Mouse (Mus musculus) activated CD4-positive, CD25-positive, alpha-beta regulatory T cell (primary cell): ENCODE results near the gene Dtx3l. TPM values are rescaled to one million over a fixed set of nuclear protein-coding genes. Genes with fewer than 3 reads are reported as not detected.

Experiments used
- polyA plus RNA-seq, 2 experiments: library from polyadenylated mRNA; unstranded; fragments of 100-300 nt; shearing (Covaris generic); gene quantifications; one replicate each; pipeline ENCODE4 v1.2.1; 2017

The Dtx3l gene
- 100 to 1,000 TPM in 1 of 2 experiments, 10 to 100 TPM in 1; 70.1 to 103 TPM for polyA plus RNA-seq

DNA sequence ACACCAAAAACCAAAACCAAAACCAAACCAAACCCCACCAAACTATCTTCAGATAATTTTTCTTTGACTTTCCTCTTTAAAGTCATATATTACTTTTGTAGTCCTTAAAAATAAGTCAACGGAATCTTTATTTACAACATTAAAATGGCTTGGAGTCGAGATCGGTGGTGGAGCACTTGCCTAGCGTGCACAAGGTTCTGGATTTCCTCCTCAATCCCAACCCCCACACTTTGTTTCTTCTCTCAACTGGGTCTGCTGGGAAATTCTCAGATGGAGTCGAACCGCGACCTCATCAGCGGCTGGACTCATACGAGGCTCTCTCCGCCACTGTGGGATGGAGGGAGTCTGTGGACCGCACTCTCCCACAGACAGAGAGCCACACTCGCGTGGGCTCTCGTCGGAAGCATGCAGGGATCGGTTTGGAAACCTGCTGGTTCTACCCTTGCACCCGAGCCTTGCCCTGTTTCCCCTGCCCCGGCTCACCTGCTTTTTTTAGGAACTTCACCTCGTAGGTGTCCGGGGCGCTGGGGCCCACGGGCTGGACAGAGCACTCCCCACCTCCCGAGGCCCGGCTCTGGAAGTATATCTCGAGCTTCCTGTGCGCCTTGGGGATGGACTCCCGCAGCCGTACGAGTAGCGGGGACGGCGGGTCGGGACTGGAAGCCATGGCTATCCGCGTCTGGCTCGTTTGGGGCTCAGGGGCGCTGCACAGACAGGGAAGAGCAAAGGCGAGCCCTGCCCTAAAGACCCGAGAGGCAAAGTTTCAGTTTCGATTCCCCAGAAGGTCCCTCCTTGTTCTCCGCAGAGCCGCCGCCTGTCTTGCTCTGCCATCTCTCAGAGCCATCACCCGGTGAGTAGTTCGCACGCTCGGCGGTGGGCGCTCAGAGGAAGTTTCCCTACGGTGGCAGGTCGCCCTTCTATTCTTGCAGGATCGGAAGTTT lies at the start of gene Dtx3l, which contains the start of gene Parp9:
Dtx3l (minus strand) TSS at position 941 of the 941 bp plus-strand sequence.
Parp9 (plus strand) TSS at position 260 of the 941 bp plus-strand sequence.

GRCm38 (mm10) chr16:35978450-35978849 lies 39.5 kb upstream of the Dtx3l start, which contains the start of gene Kpna1:
Gene Kpna1 (plus strand): TSS chr16:35978750.

Other genes with a start within 250 kb of the Dtx3l start
- gene Dirc2, start 169.8 kb downstream of the Dtx3l start, polyA plus RNA-seq = 10 to 100 TPM; 22.6 to 27.8 TPM
- gene Hspbap1, start 168.8 kb downstream of the Dtx3l start, polyA plus RNA-seq = 10 to 100 TPM; 19.5 to 29.6 TPM
- 10 to 100 TPM; 72.6 to 94.6 TPM for gene Parp14, start 67.6 kb downstream of the Dtx3l start, polyA plus RNA-seq
- 100 to 1,000 TPM; 124 to 132 TPM for gene Parp9, start 681 bp downstream of the Dtx3l start, polyA plus RNA-seq
- gene Kpna1, start 39.6 kb upstream of the Dtx3l start, polyA plus RNA-seq = 10 to 100 TPM; 50.4 to 64.1 TPM
- 1 to 10 TPM; 5.1 to 8.6 TPM for gene Wdr5b, start 102.0 kb upstream of the Dtx3l start, polyA plus RNA-seq
- 100 to 1,000 TPM; 108 to 121 TPM for gene Fam162a, start 132.4 kb upstream of the Dtx3l start, polyA plus RNA-seq
- 10 to 100 TPM; 28.4 to 30.6 TPM for gene Ccdc58, start 132.5 kb upstream of the Dtx3l start, polyA plus RNA-seq
- gene Csta1, start 192.1 kb upstream of the Dtx3l start, polyA plus RNA-seq = under 1 TPM in 1 of 2 experiments, not detected in 1; 0.65 TPM
- gene Stfa2l1, start 217.7 kb upstream of the Dtx3l start, polyA plus RNA-seq = not detected
- not detected for gene Gm5483, start 245.1 kb upstream of the Dtx3l start, polyA plus RNA-seq